Mouse (Mus musculus) cortical plate, adult 2 months (tissue): Measurements from ENCODE around the gene Dpy19l2.

Source experiments
- CTCF ChIP-seq: fragments of 200-500 bp; IDR thresholded peaks from 2 replicates; pipeline ENCODE4 v1.5.1; 2011; ENCODE audit warnings: mild to moderate bottlenecking, control low read depth, low read length; ENCODE audit not compliant: insufficient read depth; ENCODE audit errors: extremely low read depth
- POLR2A ChIP-seq: fragments of 200-500 bp; IDR thresholded peaks from 2 replicates; pipeline ENCODE4 v1.6.1; 2011; ENCODE audit warnings: mild to moderate bottlenecking, low read length, control low read depth; ENCODE audit not compliant: insufficient read depth; ENCODE audit errors: extremely low read depth

GRCm38 (mm10) chr9:24513290-24514077 is 182.6 kb downstream of the Dpy19l2 start:
- no peak for TF ChIP-seq CTCF
- TF ChIP-seq POLR2A: no peak
